Mouse (Mus musculus): Measurements from ENCODE around the gene Mmp24.

- TF ChIP-seq EP300 (IDR thresholded peaks at IDR 0.05; ENCODE audit: low read depth) (no peak), CTCF (IDR thresholded peaks at IDR 0.05; ENCODE audit: low read depth) (no peak)
These were observed 2.5 kb downstream of the Mmp24 start for GRCm38 (mm10) chr2:155777688-155777985.

All from heart, postnatal 0 days (tissue).